Mouse (Mus musculus) macrophage (primary cell): ENCODE measurements at regions not wholly inside any gene's neighbourhood (a gene's known extent, or its start where the extent isn't known, plus 50 kb on each side); places are given as distances from the start of the nearest gene placed in this dataset.

Experiments used
- H3K27ac ChIP-seq: fragments of 350-480 bp; formaldehyde crosslinking; 2 replicates; pipeline ENCODE4 v1.9.0; 2021
- H3K36me3 ChIP-seq: fragments of 350-480 bp; formaldehyde crosslinking; 2 replicates; pipeline ENCODE4 v1.9.0; 2021; ENCODE audit errors: inconsistent target
- H3K4me3 ChIP-seq: fragments of 350-480 bp; formaldehyde crosslinking; 2 replicates; pipeline ENCODE4 v1.9.0; 2021; ENCODE audit errors: inconsistent target
- H3K79me2 ChIP-seq: fragments of 350-480 bp; formaldehyde crosslinking; 2 replicates; pipeline ENCODE4 v1.9.0; 2021; ENCODE audit errors: inconsistent target
- WGBS: methylation state at CpG from one replicate; pipeline ENCODE4 v1.1.7; 2026; ENCODE audit warnings: inconsistent platforms; ENCODE audit not compliant: missing documents; 5-methylcytosine and 5-hydroxymethylcytosine counted together

- Histone ChIP-seq H3K36me3 (no peaks in the 10 kb centered on the region), H3K79me2 (no peaks in the 10 kb centered on the region), H3K4me3 (no peak overlapping the region), H3K27ac (no peak overlapping the region)
- WGBS: 100% methylated on average over 1 of the region's 1 CpGs
These were observed 62.3 kb upstream of the Agr3 start for GRCm38 (mm10) chr12:35863141-35863540.

DNA sequence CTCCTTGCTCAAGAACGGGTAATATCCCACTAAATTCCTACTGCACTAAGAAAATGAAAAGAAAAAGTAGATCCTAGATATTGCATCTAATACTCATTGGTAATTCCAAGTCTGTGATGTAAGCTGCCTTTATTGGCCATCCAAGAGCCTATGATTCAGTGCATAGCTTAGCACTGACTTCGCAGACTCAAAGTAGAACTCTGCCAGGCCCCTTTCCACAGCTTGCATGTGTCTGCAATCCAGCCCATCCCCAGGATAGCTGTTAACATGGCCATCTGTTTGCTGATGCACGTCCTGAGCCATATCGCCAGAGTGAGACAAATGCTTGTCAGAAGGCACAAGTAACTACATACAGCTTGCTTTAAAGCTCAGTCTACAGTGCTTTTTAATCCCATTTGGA lies 72.3 kb upstream of the Agr3 start:
- no peak overlapping the region for H3K4me3 ChIP-seq
- H3K36me3 ChIP-seq: no peaks in the 10 kb centered on the region
- no peak overlapping the region for H3K27ac ChIP-seq
- no peaks in the 10 kb centered on the region for H3K79me2 ChIP-seq
- WGBS: 94% methylated on average over 4 of the region's 4 CpGs

GRCm38 (mm10) chr12:35846905-35847610 lies 78.4 kb upstream of the Agr3 start:
- H3K4me3 ChIP-seq: no peak overlapping the region
- H3K79me2 ChIP-seq: no peaks in the 10 kb centered on the region
- WGBS: 94% methylated on average over 5 of the region's 5 CpGs
- H3K27ac ChIP-seq: no peak overlapping the region
- no peaks in the 10 kb centered on the region for H3K36me3 ChIP-seq

GRCm38 (mm10) chr12:35836946-35837345 lies 88.5 kb upstream of the Agr3 start:
- Histone ChIP-seq H3K4me3 (no peak overlapping the region), H3K36me3 (no peaks in the 10 kb centered on the region), H3K27ac (no peak overlapping the region), H3K79me2 (no peaks in the 10 kb centered on the region)

DNA sequence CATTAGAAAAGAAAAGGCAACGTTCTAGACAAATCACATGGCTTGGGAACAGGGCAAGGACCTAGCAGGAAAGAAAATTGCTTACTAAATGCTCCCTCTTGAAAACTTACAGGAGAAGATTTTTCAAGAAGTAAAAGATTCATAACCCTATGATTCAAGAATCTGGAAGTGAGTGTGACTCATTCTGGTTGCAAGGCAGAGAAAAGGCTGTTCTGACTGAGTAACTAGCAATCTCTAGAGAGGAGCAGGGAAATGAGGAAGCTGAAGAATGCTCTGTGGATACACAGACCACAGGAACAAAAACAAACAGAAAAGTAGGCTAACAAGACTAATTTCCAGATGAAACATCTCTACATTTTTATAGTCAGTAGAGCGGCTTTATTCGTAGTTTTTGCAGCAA lies 92.1 kb upstream of the Agr3 start:
- Histone ChIP-seq H3K79me2 (no peaks in the 10 kb centered on the region), H3K27ac (peak overlapping the region; percentile 77), H3K36me3 (no peaks in the 10 kb centered on the region), H3K4me3 (no peak overlapping the region)
- WGBS: 50% methylated on average over 3 of the region's 3 CpGs

DNA sequence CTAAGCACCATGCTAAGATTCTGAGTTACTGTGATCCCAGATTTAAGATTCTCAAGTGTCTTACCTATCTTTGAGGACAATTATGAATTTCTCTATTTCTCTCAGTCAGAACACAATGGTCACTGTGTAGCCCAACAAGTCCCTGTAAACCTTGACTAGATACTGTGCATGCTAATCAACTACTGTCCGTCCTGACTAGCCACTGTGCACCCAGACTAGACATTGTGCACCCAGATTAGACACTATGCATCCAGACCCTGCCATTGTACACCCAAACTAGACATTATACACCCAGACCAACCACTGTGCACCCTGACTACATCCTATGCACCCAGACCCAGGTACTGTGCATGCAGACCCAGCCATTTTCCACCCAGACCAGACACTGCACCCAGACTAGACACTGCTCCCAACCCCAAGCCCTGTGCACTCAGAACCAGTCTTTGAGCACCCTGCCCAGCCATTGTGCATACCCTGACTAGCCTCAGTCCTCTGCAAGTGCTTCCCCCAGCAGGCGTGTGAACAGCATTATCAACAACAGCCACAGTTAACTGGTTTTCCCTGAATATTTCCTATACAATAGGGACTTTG lies 93.4 kb upstream of the Agr3 start:
- H3K4me3 ChIP-seq: no peak overlapping the region
- H3K79me2 ChIP-seq: no peaks in the 10 kb centered on the region
- WGBS: 100% methylated on average over 2 of the region's 2 CpGs
- H3K27ac ChIP-seq: no peak overlapping the region
- no peaks in the 10 kb centered on the region for H3K36me3 ChIP-seq

DNA sequence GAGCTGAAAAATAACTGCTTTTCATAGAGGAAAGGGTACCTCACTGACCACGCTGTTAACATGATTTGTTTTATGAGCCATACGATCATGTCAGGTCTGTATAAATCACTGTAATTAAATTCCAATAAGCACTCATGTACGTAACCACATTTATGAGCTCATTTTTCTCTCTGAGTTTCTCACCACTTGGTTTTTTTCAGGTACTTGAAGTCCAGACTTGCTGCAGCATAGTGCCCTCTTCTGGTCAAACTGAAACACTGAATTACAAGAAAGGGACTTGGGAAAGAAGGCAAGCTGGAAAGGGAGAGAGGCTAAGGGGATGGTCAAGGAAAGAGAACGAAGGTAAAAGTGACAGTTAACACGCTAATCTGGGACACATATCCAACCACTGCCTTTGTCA lies 94.2 kb upstream of the Agr3 start:
- WGBS: 9% methylated on average over 5 of the region's 5 CpGs
- Histone ChIP-seq H3K27ac (no peak overlapping the region), H3K4me3 (no peak overlapping the region), H3K36me3 (no peaks in the 10 kb centered on the region), H3K79me2 (no peaks in the 10 kb centered on the region)

- Histone ChIP-seq H3K27ac (no peak overlapping the region), H3K79me2 (no peaks in the 10 kb centered on the region), H3K36me3 (no peaks in the 10 kb centered on the region), H3K4me3 (no peak overlapping the region)
- 0% methylated on average over 2 of the region's 2 CpGs for WGBS
These were observed 97.6 kb upstream of the Agr3 start for GRCm38 (mm10) chr12:35827797-35828196.

DNA sequence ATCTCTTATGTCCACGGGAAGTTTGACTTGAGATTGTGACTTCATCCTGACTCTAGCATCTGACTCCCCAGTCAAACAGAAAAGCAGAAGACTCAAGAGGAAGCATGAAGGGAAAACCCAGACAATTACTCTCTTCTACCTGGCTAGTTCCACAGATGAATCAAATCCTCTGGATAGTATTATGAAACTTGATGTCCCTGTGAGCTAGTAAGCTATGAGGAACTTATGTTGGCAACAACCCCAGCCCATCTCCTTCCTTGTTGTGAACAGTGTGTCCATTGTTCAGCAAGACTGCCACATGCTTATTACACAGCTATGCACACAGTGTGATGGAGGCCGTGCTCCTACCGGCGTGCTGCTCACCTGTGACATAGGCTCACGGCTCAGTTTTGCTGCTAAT lies 98.4 kb upstream of the Agr3 start:
- H3K27ac ChIP-seq: no peak overlapping the region
- WGBS: 76% methylated on average over 5 of the region's 5 CpGs
- no peak overlapping the region for H3K4me3 ChIP-seq
- H3K79me2 ChIP-seq: no peaks in the 10 kb centered on the region
- no peaks in the 10 kb centered on the region for H3K36me3 ChIP-seq

DNA sequence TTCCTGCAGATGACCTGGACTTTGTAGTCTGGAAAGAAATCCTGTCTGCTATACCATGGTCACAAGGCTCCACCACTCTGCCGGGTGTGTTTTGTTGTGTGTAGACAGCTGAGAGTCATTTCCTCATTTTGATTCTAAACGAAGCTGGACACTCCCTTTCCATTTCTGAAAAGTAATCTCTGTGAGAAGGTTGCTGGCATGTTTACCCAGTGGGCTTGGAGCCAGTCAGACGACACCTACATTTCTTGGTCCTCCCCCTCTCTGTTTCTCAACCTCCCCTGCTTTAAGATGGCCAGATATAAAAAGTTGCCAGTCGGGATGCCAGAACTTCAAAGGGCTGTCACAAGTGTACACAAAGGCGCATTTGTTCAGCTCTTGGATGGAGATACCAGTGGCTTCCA lies 100.8 kb upstream of the Agr3 start:
- H3K79me2 ChIP-seq: no peaks in the 10 kb centered on the region
- no peak overlapping the region for H3K4me3 ChIP-seq
- H3K36me3 ChIP-seq: no peaks in the 10 kb centered on the region
- WGBS: 39% methylated on average over 5 of the region's 5 CpGs
- no peak overlapping the region for H3K27ac ChIP-seq

GRCm38 (mm10) chr12:35799261-35799660 lies 126.2 kb upstream of the Agr3 start:
- 3% methylated on average over 2 of the region's 2 CpGs for WGBS
- Histone ChIP-seq H3K4me3 (no peak overlapping the region), H3K27ac (no peak overlapping the region), H3K36me3 (no peaks in the 10 kb centered on the region), H3K79me2 (no peaks in the 10 kb centered on the region)

DNA sequence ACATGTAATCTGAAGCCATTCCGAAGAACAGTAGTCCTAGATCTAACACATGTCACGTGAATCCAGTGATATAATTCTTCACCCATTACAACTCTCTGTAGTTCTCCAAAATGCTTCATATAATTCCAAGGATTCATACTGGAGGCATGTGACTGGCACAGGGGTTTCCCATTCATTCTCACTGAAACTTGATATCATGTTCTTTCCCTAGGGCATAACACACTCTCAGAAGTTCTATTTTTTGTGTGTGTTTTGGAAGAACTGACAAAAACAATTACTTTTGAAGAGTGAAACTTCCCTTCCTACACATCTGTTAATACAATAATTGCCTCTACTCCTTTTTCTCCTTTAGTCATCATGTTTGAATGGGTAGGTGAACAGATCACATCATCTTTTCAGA lies 150.0 kb upstream of the Agr3 start:
- Histone ChIP-seq H3K36me3 (no peaks in the 10 kb centered on the region), H3K27ac (no peak overlapping the region), H3K79me2 (no peaks in the 10 kb centered on the region), H3K4me3 (no peak overlapping the region)
- 84% methylated on average over 2 of the region's 2 CpGs for WGBS

GRCm38 (mm10) chr12:35770387-35771024 lies 154.9 kb upstream of the Agr3 start:
- Histone ChIP-seq H3K4me3 (no peak overlapping the region), H3K27ac (no peak overlapping the region)
- WGBS: 91% methylated on average over 5 of the region's 5 CpGs

GRCm38 (mm10) chr12:35758916-35759315 lies 166.5 kb upstream of the Agr3 start:
- Histone ChIP-seq H3K27ac (no peak overlapping the region), H3K79me2 (no peaks in the 10 kb centered on the region), H3K4me3 (no peak overlapping the region), H3K36me3 (no peaks in the 10 kb centered on the region)
- 6% methylated on average over 1 of the region's 1 CpGs for WGBS

More at GRCm38 (mm10) chr12:35770387-35771024, 154.9 kb upstream of the Agr3 start:
- Histone ChIP-seq H3K36me3 (no peaks in the 10 kb centered on the region), H3K79me2 (no peaks in the 10 kb centered on the region)

GRCm38 (mm10) chr12:35755159-35755558 lies 170.3 kb upstream of the Agr3 start:
- 17% methylated on average over 4 of the region's 4 CpGs for WGBS
- H3K4me3 ChIP-seq: no peak overlapping the region
- H3K36me3 ChIP-seq: no peaks in the 10 kb centered on the region
- no peaks in the 10 kb centered on the region for H3K79me2 ChIP-seq
- no peak overlapping the region for H3K27ac ChIP-seq
